Comparison of ENCODE assay signal across 9 mouse cellular contexts in the genomic region with DNA sequence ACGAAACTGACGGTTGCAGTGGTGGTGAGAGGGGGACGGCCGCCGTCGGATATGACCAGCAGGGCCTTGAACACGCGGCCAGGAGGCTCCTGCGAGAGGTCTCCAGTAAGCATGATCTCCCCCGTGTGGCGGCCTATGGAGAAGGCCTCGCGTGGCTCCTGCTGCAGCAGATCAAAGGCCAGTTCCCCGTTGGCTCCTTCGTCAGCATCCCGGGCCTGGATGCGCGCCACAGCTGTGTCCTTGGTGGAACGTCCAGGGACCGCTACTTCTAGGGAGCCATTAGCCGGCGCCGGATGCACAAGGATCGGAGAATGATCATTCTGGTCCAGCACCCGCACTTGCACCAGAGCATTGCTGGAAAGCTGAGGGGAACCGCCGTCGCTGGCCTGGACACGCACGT. TPM values are rescaled to one million over a fixed set of nuclear protein-coding genes. Genes with fewer than 3 reads are reported as not detected.
DNase-seq lines count a peak whose midpoint lies in the region; ATAC-seq lines count a peak whose summit lies in the region.
"Had no signal": no experiment of that assay in that cellular context is flagged by ENCODE, and none has a peak within 500 bp of the region (broad histone marks: within the 10 kb centered on the region; RNA-seq: fewer than 3 reads in every experiment).

No protein-coding gene starts in this region.

- 3% methylated on average over 30 of the region's 30 CpGs for WGBS in hindbrain, embryonic 11.5 days
- WGBS in limb, embryonic 13.5 days = 5% methylated on average over 30 of the region's 30 CpGs

- peaks cover 21% of the 10 kb centered on the region for H3K4me1 ChIP-seq in hindbrain, embryonic 11.5 days (replicated peaks; ENCODE audit: control insufficient read depth, insufficient read depth, low read length)
- peaks cover 52% of the 10 kb centered on the region for H3K4me1 ChIP-seq in limb, embryonic 13.5 days

- peak; percentile 31 to 45 for DNase-seq in cerebellum, postnatal 14 days
- DNase-seq in cerebellum, adult 11 months = no peak
- peak; percentile 40 for DNase-seq in right cerebral cortex, postnatal 14 days
- DNase-seq in right cerebral cortex, postnatal 36 days (ENCODE audit: low spot score in 2 of 2) = no peak
- DNase-seq in hindbrain, embryonic 11.5 days (ENCODE audit: low spot score) = peak; percentile 74
- peak; percentile 1 for DNase-seq in thymus, postnatal 25 days
- no peak for DNase-seq in MN1 (ENCODE audit: low spot score)

- no peak for ATAC-seq in hindbrain, embryonic 11.5 days (ENCODE audit: low FRiP score)
- no peak for ATAC-seq in limb, embryonic 13.5 days (ENCODE audit: low FRiP score, low read depth)

- peak overlapping the region; percentile 51 for H3K4me3 ChIP-seq in hindbrain, embryonic 11.5 days (ENCODE audit: low read depth, low read length)
- peak overlapping the region; percentile 45 for H3K4me3 ChIP-seq in limb, embryonic 13.5 days

- no peak overlapping the region for H3K27ac ChIP-seq in hindbrain, embryonic 11.5 days (ENCODE audit: low read depth, low read length)
- no peak overlapping the region for H3K27ac ChIP-seq in limb, embryonic 13.5 days

- H3K9ac ChIP-seq in hindbrain, embryonic 11.5 days (ENCODE audit: low read depth, low read length) = peak overlapping the region; percentile 75
- no peak overlapping the region for H3K9ac ChIP-seq in limb, embryonic 13.5 days

- no peaks in the 10 kb centered on the region for H3K9me3 ChIP-seq in hindbrain, embryonic 11.5 days (ENCODE audit: control insufficient read depth, low read length)
- H3K9me3 ChIP-seq in limb, embryonic 13.5 days = no peaks in the 10 kb centered on the region

- H3K4me2 ChIP-seq in hindbrain, embryonic 11.5 days (replicated peaks; ENCODE audit: low read depth, low read length) = peak overlapping the region; percentile 79
- peak overlapping the region; percentile 78 for H3K4me2 ChIP-seq in limb, embryonic 13.5 days (replicated peaks)

- H3K36me3 ChIP-seq in hindbrain, embryonic 11.5 days (ENCODE audit: control insufficient read depth, insufficient read depth, low read length) = no peaks in the 10 kb centered on the region
- no peaks in the 10 kb centered on the region for H3K36me3 ChIP-seq in limb, embryonic 13.5 days

- H3K27me3 ChIP-seq in hindbrain, embryonic 11.5 days (ENCODE audit: control insufficient read depth, insufficient read depth, low read length) = peaks cover 31% of the 10 kb centered on the region
- H3K27me3 ChIP-seq in limb, embryonic 13.5 days = peaks cover 90% of the 10 kb centered on the region

RNA-seq across cellular contexts. Expression of a gene that starts 2.1 kb away (rescaled TPM):
- 14.5 and 15.4 TPM in 2 replicates for polyA plus RNA-seq in hindbrain, embryonic 11.5 days (2014; fragmentation: Nextera tagmentation; extraction: Ambion mirVana)
- polyA plus RNA-seq in limb, embryonic 13.5 days (2015; fragmentation: Nextera tagmentation; extraction: Ambion mirVana) = 4.8 TPM in 2 replicates
- polyA plus RNA-seq: liver, embryonic 16.5 days had no signal

Comparison
In these comparisons a context has a peak if more than half of its experiments do, and no peak if none do; other contexts are left out.
1. DNase-seq: peak in cerebellum, postnatal 14 days (2 of 2), right cerebral cortex, postnatal 14 days (single experiment), hindbrain, embryonic 11.5 days (single experiment) and thymus, postnatal 25 days (single experiment); none in cerebellum, adult 11 months (single experiment), right cerebral cortex, postnatal 36 days (0 of 2) and MN1 (single experiment).